Mouse (Mus musculus) erythroblast, embryonic 14.5 days (primary cell): ENCODE results near the gene Taar1. TPM values are rescaled to one million over a fixed set of nuclear protein-coding genes. Genes with fewer than 3 reads are reported as not detected.

ENCODE experiments used
- H3K27me3 ChIP-seq: 2 replicates; pipeline ENCODE4 v1.6.1; 2012; ENCODE audit warnings: inconsistent platforms; ENCODE audit not compliant: control insufficient read depth
- H3K36me3 ChIP-seq: 2 replicates; pipeline ENCODE4 v1.6.1; 2012; ENCODE audit warnings: mild to moderate bottlenecking, inconsistent platforms; ENCODE audit not compliant: control insufficient read depth
- H3K4me1 ChIP-seq: 2 replicates; pipeline ENCODE4 v1.6.1; 2012; ENCODE audit warnings: inconsistent platforms; ENCODE audit not compliant: control insufficient read depth
- H3K4me3 ChIP-seq: replicated peaks from 2 replicates; pipeline ENCODE3; 2012; ENCODE audit warnings: moderate library complexity, mild to moderate bottlenecking, inconsistent platforms
- H3K9me3 ChIP-seq: 2 replicates; pipeline ENCODE4 v1.6.1; 2012; ENCODE audit warnings: low read length, inconsistent platforms, mixed read lengths; ENCODE audit not compliant: control insufficient read depth
- GATA1 ChIP-seq: IDR thresholded peaks from 2 replicates; pipeline ENCODE4 v1.6.1; 2012; ENCODE audit warnings: low read length, inconsistent platforms, mixed read lengths
- TAL1 ChIP-seq: IDR thresholded peaks from 3 replicates; pipeline ENCODE4 v1.6.1; 2012; ENCODE audit warnings: low read length, inconsistent platforms, mixed read lengths
- polyA plus RNA-seq: library from polyadenylated mRNA; stranded (reverse); fragments of >175 nt; gene quantifications from 2 replicates; pipeline ENCODE4 v1.2.3, GENCODE M21; 2012

The Taar1 gene
- polyA plus RNA-seq, 1 experiment: not detected

- no peaks in the 10 kb centered on the region for H3K4me1 ChIP-seq
- no peaks in the 10 kb centered on the region for H3K36me3 ChIP-seq
- H3K4me3 ChIP-seq: no peak overlapping the region
- no peak for TF ChIP-seq GATA1
- TF ChIP-seq TAL1: no peak
- H3K9me3 ChIP-seq: no peaks in the 10 kb centered on the region
- H3K27me3 ChIP-seq: no peaks in the 10 kb centered on the region
Measured at GRCm38 (mm10) chr10:23922468-23922867, 2.3 kb downstream of the Taar1 start.

DNA sequence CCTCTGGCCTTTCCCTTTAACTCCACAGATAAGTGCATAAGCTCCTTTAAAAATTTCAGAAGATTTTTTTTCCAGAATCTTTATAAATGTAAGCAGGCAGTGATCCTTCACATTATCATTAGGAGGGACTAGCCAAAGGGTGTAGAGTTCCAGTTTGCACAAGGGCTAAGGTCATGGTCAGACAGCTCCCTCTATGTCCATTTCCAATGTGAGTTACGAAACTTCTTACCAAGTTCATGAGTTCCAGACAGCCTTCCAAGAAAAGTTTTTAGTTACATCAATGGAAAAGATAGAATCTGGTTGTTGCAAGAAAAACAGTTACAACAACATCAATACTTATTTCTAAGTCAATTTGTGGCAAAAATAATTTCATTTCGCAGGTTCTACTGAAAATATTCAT, 3.8 kb downstream of the Taar1 start:
- H3K36me3 ChIP-seq: no peaks in the 10 kb centered on the region
- TF ChIP-seq TAL1 (no peak), GATA1 (no peak)
- H3K27me3 ChIP-seq: no peaks in the 10 kb centered on the region
- no peak overlapping the region for H3K4me3 ChIP-seq
- H3K9me3 ChIP-seq: no peaks in the 10 kb centered on the region
- H3K4me1 ChIP-seq: no peaks in the 10 kb centered on the region

GRCm38 (mm10) chr10:23937613-23938012, 17.5 kb downstream of the Taar1 start:
- no peak for TF ChIP-seq TAL1
- TF ChIP-seq GATA1: no peak
- Histone ChIP-seq H3K4me3 (no peak overlapping the region), H3K36me3 (no peaks in the 10 kb centered on the region), H3K4me1 (no peaks in the 10 kb centered on the region), H3K9me3 (no peaks in the 10 kb centered on the region), H3K27me3 (no peaks in the 10 kb centered on the region)

- no peak for TF ChIP-seq TAL1
- no peak for TF ChIP-seq GATA1
- no peaks in the 10 kb centered on the region for H3K36me3 ChIP-seq
- H3K27me3 ChIP-seq: no peaks in the 10 kb centered on the region
- no peak within 1 kb of the TSS for H3K4me3 ChIP-seq
- no peaks in the 10 kb centered on the region for H3K9me3 ChIP-seq
- no peaks in the 10 kb centered on the region for H3K4me1 ChIP-seq
Measured at GRCm38 (mm10) chr10:23938312-23938711, 18.2 kb downstream of the Taar1 start, which contains the start of gene Taar2. Taar2 (plus strand) TSS chr10:23938572.

DNA sequence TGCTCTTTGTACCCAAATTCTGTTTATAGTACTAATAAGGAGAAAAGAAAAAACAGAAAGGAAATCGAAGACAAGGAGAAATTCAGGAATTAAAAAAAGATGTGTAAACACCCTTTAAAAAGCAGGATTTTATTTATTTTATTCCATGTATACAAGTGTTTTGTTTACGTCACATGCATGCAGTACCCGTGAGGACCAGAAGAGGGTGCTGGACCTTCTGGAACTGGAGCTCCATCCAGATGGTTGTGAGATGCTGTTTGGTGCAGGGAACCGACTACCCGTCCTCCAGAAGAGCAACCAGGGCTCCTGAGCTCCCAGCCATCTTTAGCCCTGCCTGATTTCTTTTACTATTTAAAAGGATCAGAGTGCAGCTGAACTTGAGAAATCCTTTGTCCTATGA, 22.3 kb downstream of the Taar1 start:
- TF ChIP-seq TAL1 (no peak), GATA1 (no peak)
- Histone ChIP-seq H3K27me3 (no peaks in the 10 kb centered on the region), H3K4me3 (no peak overlapping the region), H3K4me1 (no peaks in the 10 kb centered on the region), H3K36me3 (no peaks in the 10 kb centered on the region), H3K9me3 (no peaks in the 10 kb centered on the region)

- H3K27me3 ChIP-seq: no peaks in the 10 kb centered on the region
- H3K4me3 ChIP-seq: no peak overlapping the region
- H3K4me1 ChIP-seq: no peaks in the 10 kb centered on the region
- no peak for TF ChIP-seq TAL1
- no peak for TF ChIP-seq GATA1
- H3K36me3 ChIP-seq: no peaks in the 10 kb centered on the region
- no peaks in the 10 kb centered on the region for H3K9me3 ChIP-seq
Measured at GRCm38 (mm10) chr10:23948026-23948425, 27.9 kb downstream of the Taar1 start.

- Histone ChIP-seq H3K4me3 (no peak within 1 kb of the TSS), H3K9me3 (no peaks in the 10 kb centered on the region), H3K27me3 (no peaks in the 10 kb centered on the region), H3K36me3 (no peaks in the 10 kb centered on the region), H3K4me1 (no peaks in the 10 kb centered on the region)
- TF ChIP-seq GATA1 (no peak), TAL1 (no peak)
Measured at GRCm38 (mm10) chr10:23949508-23950005, 29.4 kb downstream of the Taar1 start, which contains the start of gene Taar3. Taar3 (plus strand) TSS chr10:23949558.

- no peaks in the 10 kb centered on the region for H3K4me1 ChIP-seq
- TF ChIP-seq GATA1: no peak
- no peak for TF ChIP-seq TAL1
- H3K4me3 ChIP-seq: no peak overlapping the region
- H3K9me3 ChIP-seq: no peaks in the 10 kb centered on the region
- no peaks in the 10 kb centered on the region for H3K36me3 ChIP-seq
- H3K27me3 ChIP-seq: no peaks in the 10 kb centered on the region
Measured at GRCm38 (mm10) chr10:23951714-23952113, 31.6 kb downstream of the Taar1 start.

- TF ChIP-seq TAL1 (no peak), GATA1 (no peak)
Measured at GRCm38 (mm10) chr10:23959071-23959470, 38.9 kb downstream of the Taar1 start.

DNA sequence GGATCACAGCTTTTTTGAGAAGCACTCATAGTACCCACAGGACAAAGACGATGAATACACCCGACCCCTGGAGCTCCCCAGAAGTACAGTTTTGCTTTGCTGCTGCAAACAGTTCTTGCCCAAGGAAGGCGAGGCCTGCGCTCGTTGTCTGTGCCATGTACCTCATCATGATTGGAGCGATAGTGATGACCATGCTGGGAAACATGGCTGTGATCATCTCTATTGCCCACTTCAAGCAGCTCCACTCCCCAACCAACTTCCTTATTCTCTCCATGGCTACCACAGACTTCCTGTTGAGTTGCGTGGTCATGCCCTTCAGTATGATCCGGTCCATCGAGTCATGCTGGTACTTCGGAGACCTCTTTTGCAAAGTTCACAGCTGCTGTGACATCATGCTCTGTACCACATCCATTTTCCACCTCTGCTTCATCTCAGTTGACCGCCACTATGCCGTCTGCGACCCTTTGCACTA, 40.3 kb downstream of the Taar1 start, which contains the start of gene Taar4:
Taar4 (plus strand) TSS at position 51 of the 472 bp plus-strand sequence.
- TF ChIP-seq TAL1: no peak
- no peak for TF ChIP-seq GATA1
- Histone ChIP-seq H3K27me3 (no peaks in the 10 kb centered on the region), H3K36me3 (no peaks in the 10 kb centered on the region), H3K4me3 (no peak within 1 kb of the TSS), H3K4me1 (no peaks in the 10 kb centered on the region), H3K9me3 (no peaks in the 10 kb centered on the region)

More at GRCm38 (mm10) chr10:23959071-23959470, 38.9 kb downstream of the Taar1 start:
- Histone ChIP-seq H3K4me1 (no peaks in the 10 kb centered on the region), H3K4me3 (no peak overlapping the region), H3K36me3 (no peaks in the 10 kb centered on the region), H3K27me3 (no peaks in the 10 kb centered on the region), H3K9me3 (no peaks in the 10 kb centered on the region)
